Mouse (Mus musculus): ENCODE data around the gene Adk. TPM values are rescaled to one million over a fixed set of nuclear protein-coding genes. Genes with fewer than 3 reads are reported as not detected.
"Not testable (repeated sequence)": the region's sequence is repeated elsewhere in the genome, so short reads cannot be mapped to it uniquely, and the experiment has no call there.

Gene Adk
- polyA plus RNA-seq, 1 experiment = 24.2 TPM

DNA sequence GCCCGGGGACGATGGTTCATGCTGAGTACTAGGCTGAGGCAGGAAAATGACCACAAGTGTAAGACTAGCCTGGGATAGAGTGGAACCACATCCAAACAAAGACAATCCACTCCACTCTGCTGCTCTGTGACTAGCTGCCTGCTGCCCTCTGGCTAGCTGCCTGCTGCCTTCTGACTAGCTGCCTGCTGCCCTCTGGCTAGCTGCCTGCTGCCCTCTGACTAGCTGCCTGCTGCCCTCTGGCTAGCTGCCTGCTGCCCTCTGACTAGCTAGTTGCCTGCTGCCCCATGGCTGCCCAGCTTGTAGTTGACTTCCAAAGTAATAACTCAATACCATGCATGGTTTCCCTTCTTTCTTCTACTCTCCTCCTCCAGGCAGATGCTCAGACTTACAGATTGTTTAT lies 424.8 kb downstream of the Adk start:
- no peak overlapping the region for H3K4me3 ChIP-seq (ENCODE audit: insufficient read depth, low read length)
- no peaks in the 10 kb centered on the region for H3K4me1 ChIP-seq (ENCODE audit: control insufficient read depth, insufficient read depth, low read length)
- no peak overlapping the region for H3K27ac ChIP-seq (ENCODE audit: insufficient read depth, low read depth, low read length)
- TF ChIP-seq POLR2A (IDR thresholded peaks at IDR 0.05; ENCODE audit: borderline replicate concordance, low read depth, low read length) (no peak), CTCF (IDR thresholded peaks at IDR 0.05; ENCODE audit: low read depth, low read length) (no peak)

DNA sequence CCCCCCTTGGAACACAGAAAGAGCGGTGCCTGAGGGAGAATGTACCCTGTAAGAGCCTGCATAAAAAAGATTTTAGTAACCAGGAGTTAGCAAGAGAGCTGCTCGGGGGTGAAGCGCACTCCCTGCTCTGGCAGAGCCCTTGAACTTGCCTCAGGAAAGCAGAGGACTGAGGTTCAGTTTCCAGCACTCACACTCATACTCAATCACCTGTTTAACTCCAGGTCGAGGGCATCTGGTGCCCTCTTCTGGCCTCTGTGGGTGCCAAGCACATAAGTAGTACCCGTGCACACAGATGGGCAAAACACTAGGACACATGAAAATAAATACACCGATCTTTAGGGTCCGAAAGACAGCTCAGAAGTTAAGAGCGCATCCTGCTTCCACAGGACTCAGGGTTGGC lies 427.2 kb downstream of the Adk start:
- Histone ChIP-seq H3K27ac (ENCODE audit: insufficient read depth, low read depth, low read length) (no peak overlapping the region), H3K4me3 (ENCODE audit: insufficient read depth, low read length) (no peak overlapping the region), H3K4me1 (ENCODE audit: control insufficient read depth, insufficient read depth, low read length) (no peaks in the 10 kb centered on the region)
- TF ChIP-seq POLR2A (IDR thresholded peaks at IDR 0.05; ENCODE audit: borderline replicate concordance, low read depth, low read length) (no peak), CTCF (IDR thresholded peaks at IDR 0.05; ENCODE audit: low read depth, low read length) (no peak)

GRCm38 (mm10) chr14:21480191-21480590 lies 427.8 kb downstream of the Adk start:
- no peak overlapping the region for H3K27ac ChIP-seq (ENCODE audit: insufficient read depth, low read depth, low read length)
- TF ChIP-seq CTCF (IDR thresholded peaks at IDR 0.05; ENCODE audit: low read depth, low read length) (no peak), POLR2A (IDR thresholded peaks at IDR 0.05; ENCODE audit: borderline replicate concordance, low read depth, low read length) (no peak)
- no peak overlapping the region for H3K4me3 ChIP-seq (ENCODE audit: insufficient read depth, low read length)
- no peaks in the 10 kb centered on the region for H3K4me1 ChIP-seq (ENCODE audit: control insufficient read depth, insufficient read depth, low read length)

DNA sequence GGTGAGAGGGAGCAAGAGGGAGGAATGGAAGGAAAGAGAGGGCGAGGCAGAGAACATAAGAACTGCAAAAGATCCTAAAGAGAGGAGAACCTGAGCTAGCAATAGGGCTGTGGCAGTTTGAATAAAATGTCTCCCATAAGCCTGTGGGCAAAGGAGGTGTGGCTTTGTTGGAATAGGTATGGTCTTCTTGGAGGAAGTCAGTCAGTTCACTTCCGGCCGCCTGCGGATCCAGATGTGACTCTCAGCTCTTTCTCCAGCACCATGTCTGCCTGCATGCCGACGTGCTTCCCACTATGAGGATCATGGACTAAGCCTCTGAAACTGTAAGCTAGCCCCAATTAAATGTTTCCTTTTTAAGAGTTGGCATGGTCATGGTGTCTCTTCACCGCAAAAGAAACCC lies 428.9 kb downstream of the Adk start, which contains the start of gene Kat6b:
Gene Kat6b (plus strand): TSS at position 204 of the 400 bp plus-strand sequence.
- Histone ChIP-seq H3K27ac (ENCODE audit: insufficient read depth, low read depth, low read length) (no peak within 1 kb of the TSS), H3K4me3 (ENCODE audit: insufficient read depth, low read length) (no peak within 1 kb of the TSS), H3K4me1 (ENCODE audit: control insufficient read depth, insufficient read depth, low read length) (no peaks in the 10 kb centered on the region)
- TF ChIP-seq CTCF (IDR thresholded peaks at IDR 0.05; ENCODE audit: low read depth, low read length) = no peak
- no peak for TF ChIP-seq POLR2A (IDR thresholded peaks at IDR 0.05; ENCODE audit: borderline replicate concordance, low read depth, low read length)

GRCm38 (mm10) chr14:21484199-21484598 lies 431.8 kb downstream of the Adk start:
- Histone ChIP-seq H3K4me1 (ENCODE audit: control insufficient read depth, insufficient read depth, low read length) (no peaks in the 10 kb centered on the region), H3K4me3 (ENCODE audit: insufficient read depth, low read length) (no peak overlapping the region), H3K27ac (ENCODE audit: insufficient read depth, low read depth, low read length) (no peak overlapping the region)
- TF ChIP-seq POLR2A (IDR thresholded peaks at IDR 0.05; ENCODE audit: borderline replicate concordance, low read depth, low read length) = no peak
- TF ChIP-seq CTCF (IDR thresholded peaks at IDR 0.05; ENCODE audit: low read depth, low read length) = no peak

DNA sequence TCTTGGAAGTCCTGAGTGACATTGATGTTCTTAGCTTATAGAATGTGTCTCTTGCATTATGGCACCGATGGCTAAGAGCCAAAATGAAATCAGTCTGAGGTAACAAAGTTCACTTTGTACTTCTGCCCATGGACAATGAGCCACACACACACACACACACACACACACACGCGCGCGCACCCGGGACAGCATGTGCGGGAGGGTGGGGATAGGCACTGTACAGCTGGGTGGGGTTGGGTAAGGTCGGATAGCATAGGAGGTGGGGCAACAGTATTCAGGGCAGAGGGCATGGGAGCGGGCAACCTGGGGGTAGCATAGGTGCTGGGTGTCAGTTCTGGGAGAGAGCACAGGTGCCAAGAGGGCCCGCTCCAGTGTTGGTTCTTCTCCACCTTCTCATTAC lies 432.3 kb downstream of the Adk start:
- H3K27ac ChIP-seq (ENCODE audit: insufficient read depth, low read depth, low read length) = no peak overlapping the region
- no peak for TF ChIP-seq POLR2A (IDR thresholded peaks at IDR 0.05; ENCODE audit: borderline replicate concordance, low read depth, low read length)
- no peak overlapping the region for H3K4me3 ChIP-seq (ENCODE audit: insufficient read depth, low read length)
- H3K4me1 ChIP-seq (ENCODE audit: control insufficient read depth, insufficient read depth, low read length) = no peaks in the 10 kb centered on the region

- H3K4me3 ChIP-seq (ENCODE audit: insufficient read depth, low read length) = no peak overlapping the region
- no peaks in the 10 kb centered on the region for H3K4me1 ChIP-seq (ENCODE audit: control insufficient read depth, insufficient read depth, low read length)
- TF ChIP-seq CTCF (IDR thresholded peaks at IDR 0.05; ENCODE audit: low read depth, low read length) (no peak), POLR2A (IDR thresholded peaks at IDR 0.05; ENCODE audit: borderline replicate concordance, low read depth, low read length) (no peak)
- no peak overlapping the region for H3K27ac ChIP-seq (ENCODE audit: insufficient read depth, low read depth, low read length)
Measured at GRCm38 (mm10) chr14:21485961-21486520, 433.7 kb downstream of the Adk start.

- not testable (repeated sequence) for H3K4me1 ChIP-seq (ENCODE audit: control insufficient read depth, insufficient read depth, low read length); H3K27ac ChIP-seq (ENCODE audit: insufficient read depth, low read depth, low read length); H3K4me3 ChIP-seq (ENCODE audit: insufficient read depth, low read length)
Measured at GRCm38 (mm10) chr14:21487135-21487534, 434.8 kb downstream of the Adk start.

DNA sequence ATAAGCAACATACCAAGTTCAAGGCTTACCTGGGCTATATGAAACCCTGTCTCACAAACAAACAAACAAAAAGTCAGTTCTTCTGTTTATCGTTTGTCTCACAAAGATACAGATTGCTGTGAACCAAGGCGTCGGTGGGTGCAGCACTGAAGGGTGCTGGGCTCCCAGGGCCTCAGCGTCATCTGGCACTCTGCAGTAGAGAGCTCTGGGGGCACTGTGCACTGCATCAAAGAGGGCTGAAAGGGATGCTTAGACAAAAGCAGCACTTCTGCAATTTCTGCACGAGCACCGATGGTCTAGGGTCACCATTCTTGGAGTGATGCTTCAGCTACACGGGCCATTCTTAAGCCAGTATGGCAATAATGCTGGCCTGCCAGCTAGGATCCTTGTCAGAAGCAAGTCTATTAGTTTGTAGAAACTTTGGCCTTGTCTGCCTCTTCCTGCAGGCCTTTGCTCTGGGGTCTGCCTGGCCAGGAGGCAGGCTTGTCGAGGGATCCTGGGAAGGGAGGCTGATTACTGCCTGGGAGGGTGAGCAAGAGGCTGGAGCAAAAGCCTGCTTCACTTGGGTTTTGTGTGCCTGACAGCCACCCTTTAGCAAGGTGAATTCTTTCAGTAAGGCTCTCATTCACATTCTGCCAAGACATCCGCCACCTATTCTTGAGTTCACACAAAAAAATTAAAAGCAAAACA lies 436.2 kb downstream of the Adk start:
- H3K4me3 ChIP-seq (ENCODE audit: insufficient read depth, low read length); H3K27ac ChIP-seq (ENCODE audit: insufficient read depth, low read depth, low read length); H3K4me1 ChIP-seq (ENCODE audit: control insufficient read depth, insufficient read depth, low read length): not testable (repeated sequence)

GRCm38 (mm10) chr14:21489116-21489485 lies 436.7 kb downstream of the Adk start:
- H3K27ac ChIP-seq (ENCODE audit: insufficient read depth, low read depth, low read length) = no peak overlapping the region
- no peak overlapping the region for H3K4me3 ChIP-seq (ENCODE audit: insufficient read depth, low read length)
- TF ChIP-seq CTCF (IDR thresholded peaks at IDR 0.05; ENCODE audit: low read depth, low read length) (no peak), POLR2A (IDR thresholded peaks at IDR 0.05; ENCODE audit: borderline replicate concordance, low read depth, low read length) (no peak)
- H3K4me1 ChIP-seq (ENCODE audit: control insufficient read depth, insufficient read depth, low read length) = no peaks in the 10 kb centered on the region

- H3K4me3 ChIP-seq (ENCODE audit: insufficient read depth, low read length) = no peak overlapping the region
- H3K4me1 ChIP-seq (ENCODE audit: control insufficient read depth, insufficient read depth, low read length) = no peaks in the 10 kb centered on the region
- no peak overlapping the region for H3K27ac ChIP-seq (ENCODE audit: insufficient read depth, low read depth, low read length)
- TF ChIP-seq CTCF (IDR thresholded peaks at IDR 0.05; ENCODE audit: low read depth, low read length) = no peak
- no peak for TF ChIP-seq POLR2A (IDR thresholded peaks at IDR 0.05; ENCODE audit: borderline replicate concordance, low read depth, low read length)
Measured at GRCm38 (mm10) chr14:21490141-21490540, 437.8 kb downstream of the Adk start.

Other genes starting within 250 kb of the Adk start
- gene Plau, start 215.9 kb upstream of the Adk start, polyA plus RNA-seq (2012; ENCODE audit: insufficient read depth, insufficient read length, missing spikeins) = 16.7 and 18.6 TPM in 2 replicates
- 12.9 and 13.2 TPM in 2 replicates for gene Vcl, start 123.2 kb upstream of the Adk start, polyA plus RNA-seq (2012; ENCODE audit: insufficient read depth, insufficient read length, missing spikeins)
- 37.8 and 38.3 TPM in 2 replicates for gene Ap3m1, start 66 bp upstream of the Adk start, polyA plus RNA-seq (2012; ENCODE audit: insufficient read depth, insufficient read length, missing spikeins)

Data from bone marrow macrophage, adult 2 months (primary cell).